Mouse (Mus musculus): ENCODE data around the gene Mmp19.

Mmp19 gene

DNA sequence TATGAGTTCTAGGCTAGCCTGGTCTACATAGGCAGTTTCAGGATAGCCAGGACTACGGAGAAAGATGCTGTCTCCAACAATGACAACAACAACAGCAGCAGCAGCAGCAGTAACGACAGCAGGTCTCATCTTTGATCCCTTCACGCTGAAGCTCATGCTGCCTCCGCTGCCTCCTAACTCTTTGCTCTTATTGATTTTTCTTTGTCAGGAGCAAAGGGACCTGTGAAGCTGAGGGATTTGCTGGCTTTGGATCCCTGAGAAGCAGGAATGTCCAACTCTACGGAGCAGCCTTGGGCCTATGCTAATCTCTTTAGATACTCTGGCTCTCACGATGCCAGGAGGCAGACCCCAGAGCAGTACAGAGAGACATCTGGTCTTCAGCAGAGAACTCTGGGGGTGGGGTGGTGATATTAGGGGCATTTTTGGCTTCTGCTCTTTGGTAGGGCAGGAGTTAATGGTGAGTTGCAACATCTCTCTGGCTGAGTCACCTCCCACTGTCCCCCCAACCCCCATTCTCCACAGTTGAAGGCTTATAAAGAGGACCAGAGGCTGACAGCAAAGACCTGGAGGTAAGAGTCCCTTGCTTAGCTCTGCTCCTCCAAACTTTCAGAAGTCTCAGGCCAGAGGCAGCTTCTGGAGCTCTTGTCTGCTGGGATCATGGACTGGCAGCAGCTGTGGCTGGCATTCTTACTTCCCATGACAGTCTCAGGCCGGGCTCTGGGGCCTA is at the start of gene Mmp19:
TSS of gene Mmp19 (plus strand) at position 513 of the 727 bp plus-strand sequence.
- DNase-seq (ENCODE audit: low spot score): no peak

DNA sequence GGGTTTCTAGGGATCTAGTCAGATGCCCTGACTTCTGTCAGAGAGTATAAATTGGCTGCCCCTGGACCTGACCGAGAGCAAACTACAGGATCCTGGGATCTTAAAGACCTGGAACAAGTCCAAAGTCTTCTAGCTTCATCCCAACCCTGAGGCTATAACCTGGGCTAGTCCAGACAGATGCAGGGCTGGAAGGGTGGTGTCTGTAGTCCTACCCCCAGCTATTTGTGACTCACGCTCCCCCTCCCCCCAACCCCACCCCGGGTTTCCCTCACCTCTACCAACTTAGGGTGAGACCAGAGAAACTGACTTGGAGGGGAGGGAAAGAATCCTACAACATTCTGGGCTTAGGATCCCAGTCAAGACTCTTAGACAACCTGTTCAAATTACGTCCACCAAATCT is 48.1 kb upstream of the Mmp19 start:
- DNase-seq (ENCODE audit: low spot score): no peak

DNA sequence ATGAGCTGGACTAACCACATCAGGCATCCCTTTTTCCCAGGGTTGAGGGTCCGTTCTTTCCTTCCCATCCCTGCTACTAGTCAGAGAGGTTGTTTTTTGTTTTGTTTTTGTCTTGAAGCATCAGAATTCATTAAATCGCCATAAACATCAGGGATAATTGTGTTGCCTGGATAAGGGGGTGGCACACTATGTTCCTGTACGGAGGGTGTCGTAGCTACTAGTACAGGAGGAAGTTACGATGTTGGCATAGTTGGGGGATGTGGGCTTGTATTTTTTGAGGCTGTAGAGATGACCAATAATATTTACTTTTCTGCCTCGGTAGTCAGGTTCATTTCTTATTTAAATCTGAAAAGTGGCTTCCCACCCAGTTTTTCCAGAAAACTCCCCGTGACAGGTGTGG is 47.5 kb upstream of the Mmp19 start:
- DNase-seq (ENCODE audit: low spot score): no peak

DNA sequence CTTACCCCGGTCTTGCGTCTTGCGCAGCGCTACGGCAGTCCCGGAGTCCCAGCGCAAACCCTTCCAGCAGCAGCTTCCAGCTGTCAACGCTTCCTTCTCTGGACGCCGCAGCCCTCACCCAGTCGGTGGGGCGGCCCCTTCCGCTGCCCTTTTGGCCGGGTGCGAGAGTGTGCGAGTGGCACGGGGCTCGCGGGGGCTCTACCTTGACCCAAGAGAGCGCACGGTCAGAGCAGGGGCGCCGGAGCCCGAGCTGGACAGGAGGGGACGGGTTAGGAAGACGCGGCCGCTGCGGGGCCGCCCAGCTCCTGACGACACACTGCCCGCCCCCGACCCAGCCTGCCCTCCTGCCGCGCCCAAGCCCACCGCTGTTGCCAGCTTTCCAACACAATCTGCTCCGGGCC is 46.9 kb upstream of the Mmp19 start:
- DNase-seq (ENCODE audit: low spot score): peak; percentile 30

DNA sequence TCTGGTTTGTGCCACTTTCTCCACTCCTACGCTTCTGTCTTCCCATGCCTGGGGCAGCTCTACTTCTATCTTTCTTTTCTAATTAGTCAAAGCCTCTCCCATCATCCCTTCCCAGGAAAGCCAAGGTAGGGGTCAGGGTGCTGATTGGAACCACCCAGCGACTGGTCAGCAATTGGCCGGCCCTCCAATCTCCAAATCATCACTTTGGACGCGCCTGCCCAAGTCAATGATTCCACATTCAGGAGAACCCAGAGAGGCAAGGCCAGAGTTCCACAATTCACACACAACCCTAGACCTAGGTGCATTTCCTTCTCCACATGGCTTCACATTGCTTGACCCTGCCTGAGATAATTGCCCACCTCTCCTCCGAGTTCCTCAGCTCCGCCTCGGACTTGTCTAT is 46.5 kb upstream of the Mmp19 start:
- no peak for DNase-seq (ENCODE audit: low spot score)

DNA sequence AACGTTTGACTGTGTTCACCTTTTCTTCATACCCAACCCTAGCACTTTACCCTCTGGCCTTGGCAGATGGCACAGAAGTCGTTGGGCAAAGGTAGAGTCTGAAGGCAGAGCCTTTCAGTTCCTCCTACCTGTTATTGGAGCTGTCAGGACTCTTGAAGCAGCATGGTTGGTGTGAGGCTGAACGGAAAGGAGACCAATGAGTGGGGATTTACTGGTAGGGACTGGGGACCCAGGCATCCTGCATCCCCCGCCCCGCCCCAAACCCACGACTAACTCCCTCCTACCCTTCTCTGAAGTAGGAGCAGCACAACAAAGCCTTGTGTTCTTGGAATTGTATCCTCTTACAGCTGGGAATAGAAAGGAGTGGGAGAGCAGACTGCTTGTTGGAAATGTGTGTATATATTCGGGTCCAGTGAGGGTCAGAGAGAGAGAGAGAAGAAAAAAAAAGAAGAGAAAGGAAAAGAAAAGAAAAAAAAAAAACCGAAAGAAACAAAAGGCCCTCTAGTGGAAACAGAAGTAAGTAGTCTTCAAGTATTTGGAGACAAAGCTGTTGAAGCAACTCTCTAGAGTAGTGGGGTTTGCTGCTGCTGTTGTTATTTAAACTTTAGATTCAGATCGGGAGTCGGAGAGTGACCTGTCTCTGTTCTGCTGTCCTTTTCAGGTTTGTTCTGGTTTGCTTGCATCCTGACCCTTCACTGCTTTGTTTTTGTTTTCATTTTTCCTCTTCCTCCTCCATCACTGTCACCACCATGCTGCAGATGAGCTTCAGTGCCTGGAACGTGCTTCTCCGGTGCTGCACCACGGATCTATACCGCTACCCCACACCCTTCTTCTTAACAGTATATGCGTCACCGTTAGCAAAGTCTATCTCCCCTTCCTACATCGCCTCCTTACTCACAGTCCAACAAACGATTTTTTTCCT is 45.8 kb upstream of the Mmp19 start, which contains the start of gene Dgka:
TSS of gene Dgka (minus strand) at position 176 of the 922 bp plus-strand sequence.
- no peak for DNase-seq (ENCODE audit: low spot score)

DNA sequence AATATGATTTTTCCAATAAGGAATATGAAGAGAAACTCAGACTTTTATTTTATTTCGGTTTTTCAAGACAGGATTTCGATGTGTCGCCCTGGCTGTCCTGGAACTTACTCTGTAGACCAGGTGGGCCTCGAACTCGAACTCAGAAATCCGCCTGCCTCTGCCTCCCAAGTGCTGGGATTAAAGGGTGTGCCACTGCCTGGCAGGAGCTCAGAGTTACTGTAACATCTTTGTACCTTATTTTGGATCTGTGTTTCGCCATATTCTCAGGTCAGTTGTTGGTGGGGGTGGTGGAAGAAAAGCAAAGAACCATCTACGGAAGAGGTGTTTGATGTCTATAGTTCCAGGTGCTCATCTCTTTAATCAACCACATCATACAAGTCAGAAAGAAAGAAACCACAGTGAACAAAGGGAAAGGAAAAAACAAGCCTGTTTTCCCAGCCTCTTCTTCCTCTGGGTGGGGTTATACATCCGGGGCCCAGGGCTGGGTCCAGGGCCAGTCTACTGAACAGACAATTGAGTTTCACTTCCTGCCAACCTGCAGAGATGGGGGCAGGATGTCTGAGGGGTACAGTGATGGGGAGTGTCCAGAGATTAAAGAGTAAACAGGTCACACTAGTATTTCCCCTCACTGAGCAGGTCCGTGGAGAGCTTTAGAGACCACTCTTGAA is 44.6 kb upstream of the Mmp19 start:
- DNase-seq (ENCODE audit: low spot score): no peak

DNA sequence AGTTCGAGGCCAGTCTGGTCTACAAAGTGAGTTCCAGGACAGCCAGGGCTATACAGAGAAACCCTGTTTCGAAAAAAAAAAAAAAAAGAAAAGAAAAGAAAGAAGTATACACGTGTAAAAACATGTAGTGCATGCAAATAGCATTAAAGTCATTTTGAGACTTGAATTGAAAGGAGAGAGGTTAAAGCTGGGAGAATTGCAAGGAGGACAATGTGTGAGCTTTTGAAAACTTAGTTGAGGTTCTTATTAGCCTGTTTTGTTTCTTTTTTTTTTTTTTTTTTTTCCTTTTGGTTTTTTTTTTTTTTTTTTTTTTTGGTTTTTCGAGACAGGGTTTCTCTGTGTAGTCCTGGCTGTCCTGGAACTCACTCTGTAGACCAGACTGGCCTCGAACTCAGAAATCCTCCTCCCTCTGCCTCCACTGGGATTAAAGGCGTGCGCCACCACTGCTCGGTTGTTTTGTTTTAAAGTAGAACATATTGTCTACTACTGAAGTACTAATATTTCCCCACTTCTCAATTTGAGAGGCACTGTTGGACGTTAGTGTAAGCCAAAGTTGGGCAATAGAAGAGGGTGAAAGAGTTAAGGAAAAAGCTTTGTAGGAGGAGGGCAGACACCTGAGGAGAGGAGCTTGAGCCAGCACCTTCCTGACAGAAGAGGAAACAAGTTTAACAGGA is 43.6 kb upstream of the Mmp19 start:
- DNase-seq (ENCODE audit: low spot score): no peak

DNA sequence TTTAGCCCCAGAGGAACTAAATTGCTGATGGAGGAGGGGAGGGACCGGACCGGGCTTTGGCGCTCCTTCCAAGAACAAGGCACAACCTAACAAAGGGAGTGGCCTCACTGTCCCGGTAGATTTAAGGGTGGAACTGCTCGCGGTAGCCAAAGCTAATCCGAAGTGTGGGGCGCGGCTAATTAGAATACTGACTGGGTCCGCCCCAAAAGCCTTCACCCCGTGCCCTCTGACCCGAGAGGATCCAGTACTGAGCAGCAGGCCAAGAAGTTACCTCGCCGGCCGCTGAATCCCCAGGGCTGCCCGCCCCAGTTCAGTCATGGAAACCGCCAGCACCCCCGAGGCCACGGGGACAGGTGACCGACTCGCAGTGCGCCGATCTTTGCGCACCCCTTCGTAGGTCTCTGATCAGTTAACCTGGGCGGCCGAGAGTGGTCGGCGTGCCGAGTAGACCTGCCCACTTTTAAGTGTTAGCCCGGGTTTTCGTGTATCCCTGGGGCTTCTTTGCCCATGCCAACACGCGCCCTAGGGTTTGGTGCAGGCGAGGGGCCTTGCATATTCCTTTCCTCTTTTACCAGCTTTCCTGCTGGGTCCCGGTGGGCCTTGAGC is 43.0 kb upstream of the Mmp19 start, which contains the start of gene Pym1:
TSS of gene Pym1 (plus strand) at position 244 of the 606 bp plus-strand sequence.
- peak; percentile 77 for DNase-seq (ENCODE audit: low spot score)

DNA sequence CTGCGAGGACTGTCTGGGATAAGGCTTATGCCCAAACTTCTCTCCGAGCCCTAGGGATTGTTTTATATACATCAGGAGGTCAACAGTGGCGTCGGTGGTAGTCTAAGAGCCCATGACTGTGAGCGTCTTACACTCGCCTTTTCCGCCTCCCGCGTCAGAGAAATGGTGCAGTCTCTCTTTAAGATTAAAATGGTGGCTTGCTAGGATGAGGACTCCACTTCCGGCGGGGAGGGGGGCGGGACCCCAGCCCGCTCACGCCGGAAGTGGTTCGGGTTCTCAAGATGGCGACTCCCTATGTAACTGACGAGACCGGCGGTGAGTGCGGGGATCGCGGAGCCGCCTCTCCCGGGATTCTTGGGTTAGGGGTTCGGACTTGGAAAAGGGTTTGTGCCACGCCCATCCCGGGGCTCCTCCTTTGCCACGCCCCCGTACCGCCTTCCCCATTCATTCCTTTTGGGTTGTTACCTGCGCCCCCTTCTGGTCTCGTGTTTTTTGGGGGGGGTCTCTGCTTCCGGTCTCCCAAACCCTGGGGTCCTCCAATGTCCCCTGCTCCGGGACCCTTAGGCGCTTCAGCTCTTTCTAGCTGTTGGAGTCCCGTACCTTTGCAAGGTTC is 42.4 kb upstream of the Mmp19 start:
- DNase-seq (ENCODE audit: low spot score): peak; percentile 63

DNA sequence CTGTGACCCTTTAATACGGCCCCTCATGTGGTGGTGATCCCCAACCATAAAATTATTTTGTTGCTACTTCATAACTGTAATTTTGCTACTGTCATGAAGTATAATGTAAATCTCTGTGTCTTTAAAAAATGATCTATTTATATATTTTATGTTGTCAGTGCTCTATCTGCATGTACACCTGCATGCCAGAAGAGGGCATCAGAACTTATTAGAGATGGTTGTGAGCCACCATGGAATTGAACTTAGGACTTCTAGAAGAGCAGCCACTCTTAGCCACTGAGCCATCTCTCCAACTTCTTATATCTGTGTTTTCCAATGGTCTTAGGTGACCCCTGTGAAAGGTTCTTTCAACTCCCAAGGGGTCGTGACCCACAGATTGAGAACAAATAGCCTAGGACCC is 17.8 kb upstream of the Mmp19 start:
- no peak for DNase-seq (ENCODE audit: low spot score)

DNA sequence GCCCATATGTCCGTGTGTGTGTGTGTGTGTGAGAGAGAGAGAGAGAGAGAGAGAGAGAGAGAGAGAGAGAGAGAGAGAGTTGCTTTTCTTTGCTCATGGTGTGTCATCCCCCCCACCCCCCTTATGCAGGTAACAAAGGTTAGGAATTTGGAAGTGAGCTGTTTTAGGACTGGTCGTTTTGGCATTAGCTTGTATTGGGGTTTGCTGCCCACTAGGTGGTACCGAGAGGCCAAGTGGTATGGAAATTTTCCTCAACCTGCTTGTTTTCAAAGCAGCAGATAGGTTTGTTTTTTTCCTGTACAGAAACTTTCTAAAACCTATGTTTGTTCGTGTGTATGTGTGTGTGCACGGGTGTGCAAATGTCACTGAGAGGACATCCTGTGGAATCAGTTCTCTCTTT is 17.0 kb upstream of the Mmp19 start:
- no peak for DNase-seq (ENCODE audit: low spot score)

DNA sequence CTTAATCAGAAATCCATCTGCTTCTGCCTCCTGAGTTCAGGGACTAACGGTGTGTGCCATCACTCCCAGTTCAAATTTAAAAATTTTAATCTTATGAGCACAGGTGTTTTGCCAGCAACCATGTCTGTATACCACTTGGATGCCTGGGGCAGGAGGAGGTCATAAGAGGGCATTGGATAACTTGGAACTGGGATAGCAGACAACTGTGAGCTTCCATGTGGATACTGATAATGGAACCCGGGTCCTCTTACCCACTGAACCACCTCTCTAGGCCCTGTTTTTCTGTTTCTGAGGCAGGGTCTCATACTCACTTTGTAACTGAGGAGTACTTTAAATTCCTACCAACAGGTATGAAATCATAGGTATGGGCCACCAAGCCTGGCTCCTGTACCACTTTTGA is 12.3 kb upstream of the Mmp19 start:
- no peak for DNase-seq (ENCODE audit: low spot score)

DNA sequence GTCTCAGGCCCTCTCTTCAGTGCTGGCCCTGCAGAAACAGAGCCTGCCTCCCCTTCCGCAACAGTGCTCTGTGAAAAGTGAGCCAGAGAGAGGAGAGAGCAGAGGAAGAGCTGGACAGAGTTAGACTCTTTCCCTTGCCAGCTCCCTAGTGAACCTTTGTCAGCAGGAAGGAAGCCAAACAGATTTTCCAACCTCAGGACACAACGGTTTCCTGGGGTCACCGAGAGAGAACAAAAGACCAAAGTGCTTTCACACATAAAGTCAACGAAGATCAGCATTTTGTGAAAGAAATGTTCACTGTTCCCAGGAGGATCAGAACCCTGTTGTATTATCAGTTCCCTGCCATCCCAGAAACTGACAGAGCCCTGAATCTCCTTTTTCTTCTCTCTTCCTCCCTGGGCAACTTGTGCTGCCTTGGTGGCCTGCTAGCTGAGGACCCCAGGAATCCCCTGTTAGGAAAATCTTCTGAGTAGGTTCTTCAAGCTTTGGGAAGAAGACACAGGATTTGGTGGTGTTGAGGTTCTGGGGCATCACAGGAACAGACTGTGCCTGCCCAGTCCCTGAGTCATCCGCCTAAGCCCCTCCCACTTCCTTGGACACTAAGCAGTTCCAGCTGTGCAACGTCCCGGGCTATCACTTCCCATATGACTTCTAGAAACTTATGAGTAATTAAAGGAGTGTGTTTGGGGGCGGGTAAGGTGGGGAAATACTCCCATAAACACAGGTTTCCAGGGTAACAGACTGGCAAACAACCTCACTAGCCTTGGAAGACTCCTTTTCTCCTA is 11.5 kb upstream of the Mmp19 start:
- peak; percentile 75 for DNase-seq (ENCODE audit: low spot score)

DNA sequence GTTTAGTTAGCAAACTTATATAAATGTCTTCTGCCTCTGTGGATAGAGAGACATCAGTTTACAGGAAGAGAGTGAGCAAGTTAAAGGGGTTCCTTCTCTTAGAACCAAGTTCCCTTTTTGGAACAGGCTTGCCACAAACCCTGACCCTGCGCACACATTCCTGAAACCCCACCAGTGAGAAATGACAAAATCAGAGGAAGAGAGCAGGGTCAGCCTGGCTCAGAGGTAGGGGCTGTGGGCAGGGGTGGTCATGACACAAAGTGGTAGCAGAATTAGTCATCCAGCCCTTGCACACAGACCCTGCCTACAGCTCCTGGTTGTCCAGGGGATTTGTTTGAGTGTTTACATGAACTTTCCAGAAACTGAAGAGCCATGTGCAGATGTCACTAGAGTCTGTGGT is 10.5 kb upstream of the Mmp19 start:
- DNase-seq (ENCODE audit: low spot score): no peak

DNA sequence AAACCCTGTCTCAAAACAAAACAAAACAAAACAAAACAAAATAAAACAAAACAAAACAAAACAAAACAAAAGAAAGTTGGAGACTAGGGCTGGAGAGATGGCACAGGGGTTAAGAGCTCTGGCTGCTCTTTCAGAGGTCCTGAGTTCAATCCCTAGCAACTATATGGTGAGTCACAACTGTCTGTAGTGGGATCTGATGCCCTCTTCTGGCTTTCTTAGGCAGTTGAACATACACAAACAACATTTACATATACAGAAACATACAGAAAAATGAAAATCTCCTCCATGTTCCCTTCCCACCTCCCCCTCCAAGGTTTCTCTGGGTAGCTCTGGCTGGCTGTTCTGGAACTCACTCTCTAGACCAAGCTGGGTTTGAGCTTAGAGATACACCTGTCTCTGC is 1.3 kb downstream of the Mmp19 start:
- no peak for DNase-seq (ENCODE audit: low spot score)

DNA sequence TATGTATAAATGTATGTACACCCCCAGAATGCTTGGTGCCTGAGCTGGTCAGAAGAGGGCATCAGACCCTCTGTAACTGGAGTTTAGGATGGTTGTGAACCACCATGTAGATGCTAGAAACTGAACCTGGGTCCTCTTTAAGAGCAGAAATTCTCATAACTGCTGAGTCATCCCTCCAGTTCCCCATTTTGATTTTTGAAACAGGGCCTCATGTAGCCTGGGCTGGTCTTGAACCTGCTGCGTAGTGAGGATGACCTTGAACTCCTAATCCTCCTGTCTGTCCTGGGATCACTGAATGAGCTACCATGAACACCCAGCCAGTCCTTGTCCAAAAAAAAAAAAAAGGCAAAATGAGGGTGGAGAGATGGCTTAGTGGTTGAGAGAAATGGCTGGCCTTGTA is 2.5 kb downstream of the Mmp19 start:
- no peak for DNase-seq (ENCODE audit: low spot score)

DNA sequence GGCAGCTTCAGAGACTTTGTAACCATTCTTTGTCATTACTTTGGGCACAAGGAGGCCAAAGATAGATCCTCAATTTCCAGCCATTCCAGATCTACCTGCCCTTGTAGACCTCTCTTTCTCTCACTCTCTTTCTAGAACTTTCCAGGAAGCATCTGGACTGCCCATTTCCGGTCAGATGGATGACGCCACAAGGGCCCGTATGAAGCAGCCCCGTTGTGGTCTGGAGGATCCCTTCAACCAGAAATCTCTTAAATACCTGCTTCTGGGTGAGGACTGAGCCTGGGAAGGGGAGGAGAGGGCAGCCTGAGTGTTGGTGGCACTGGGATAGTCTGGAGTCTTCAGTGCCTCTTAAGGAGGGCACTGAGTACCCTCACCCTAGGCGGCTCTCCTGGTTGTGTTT is 3.7 kb downstream of the Mmp19 start:
- no peak for DNase-seq (ENCODE audit: low spot score)

DNA sequence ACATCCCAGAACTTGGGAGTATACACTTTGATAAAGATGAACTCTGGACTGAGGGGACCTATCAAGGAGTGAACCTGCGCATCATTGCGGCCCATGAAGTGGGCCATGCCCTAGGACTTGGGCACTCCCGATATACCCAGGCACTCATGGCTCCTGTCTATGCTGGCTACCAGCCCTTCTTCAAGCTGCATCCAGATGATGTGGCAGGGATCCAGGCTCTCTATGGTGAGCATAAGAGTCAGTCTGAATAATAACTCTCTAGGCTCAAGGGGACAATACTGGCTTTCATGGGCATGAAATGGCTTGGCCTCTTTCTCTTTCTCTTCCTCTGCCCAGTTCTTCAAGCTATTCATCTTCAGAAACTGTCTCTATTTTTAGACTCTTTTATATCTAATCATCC is 4.9 kb downstream of the Mmp19 start:
- DNase-seq (ENCODE audit: low spot score): no peak

DNA sequence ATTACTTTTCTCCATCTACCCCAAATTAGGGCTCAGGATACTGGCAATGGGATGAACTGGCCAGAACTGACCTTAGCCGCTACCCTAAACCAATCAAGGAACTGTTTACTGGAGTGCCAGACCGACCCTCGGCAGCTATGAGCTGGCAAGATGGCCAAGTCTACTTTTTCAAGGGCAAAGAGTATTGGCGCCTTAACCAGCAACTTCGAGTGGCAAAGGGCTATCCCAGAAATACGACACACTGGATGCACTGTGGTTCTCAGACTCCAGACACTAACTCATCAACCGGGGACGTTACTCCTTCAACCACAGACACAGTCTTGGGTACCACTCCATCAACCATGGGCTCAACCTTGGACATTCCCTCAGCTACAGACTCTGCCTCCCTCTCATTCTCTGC is 8.0 kb downstream of the Mmp19 start:
- no peak for DNase-seq (ENCODE audit: low spot score)

Data from ovary, adult 18-20 months (tissue).